Mouse (Mus musculus) lung, adult 18-20 months (tissue): ENCODE measurements around the gene Crebrf.

Experiments used
- DNase-seq, 2 experiments: peaks; one replicate each; pipeline ENCODE4 v3.0.0; 2022; ENCODE audit warnings: mixed read lengths in 2 of 2

Gene Crebrf

DNA sequence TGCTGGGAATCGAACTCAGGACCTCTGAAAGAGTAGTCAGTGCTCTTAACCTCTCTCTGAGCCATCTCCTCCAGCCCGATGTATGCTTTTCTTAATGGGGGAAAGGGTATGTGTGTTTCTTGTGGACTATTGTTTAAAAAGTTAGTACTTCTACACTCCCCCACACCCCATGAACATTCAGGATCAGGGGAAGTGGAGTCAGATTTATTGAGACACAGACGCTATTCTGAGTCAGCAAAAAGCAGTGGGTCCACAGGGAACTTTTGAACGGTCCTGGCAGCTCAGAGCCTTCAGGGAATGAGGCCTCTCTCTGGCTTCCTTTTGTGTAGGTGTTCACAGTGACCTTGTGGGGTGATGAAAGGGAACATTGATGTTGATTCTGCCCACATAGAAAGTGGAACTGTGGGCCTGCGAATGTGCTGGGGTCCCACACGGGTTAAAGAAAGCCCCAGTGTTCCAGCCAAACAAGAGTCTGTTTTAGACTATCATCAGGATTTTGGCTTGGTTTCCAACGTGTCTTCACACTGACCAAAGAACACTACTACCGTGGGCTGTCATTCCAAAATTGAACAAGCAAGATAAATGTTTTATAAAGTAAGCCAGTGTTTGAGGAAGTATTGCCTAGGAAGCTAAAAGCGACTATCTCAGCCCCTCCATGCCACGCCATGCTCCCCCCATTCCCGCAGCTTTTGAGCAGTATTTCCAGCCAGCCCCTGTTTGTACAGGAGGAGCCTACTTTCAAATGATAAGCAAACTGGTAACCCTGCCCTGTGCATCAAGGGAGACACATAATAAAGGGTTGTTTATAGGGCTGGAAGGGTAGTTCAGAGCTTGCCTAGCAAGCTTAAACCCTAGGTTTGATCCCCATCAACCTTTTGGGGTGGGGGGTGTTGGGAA, 9.7 kb upstream of the Crebrf start:
- DNase-seq, result no peak

DNA sequence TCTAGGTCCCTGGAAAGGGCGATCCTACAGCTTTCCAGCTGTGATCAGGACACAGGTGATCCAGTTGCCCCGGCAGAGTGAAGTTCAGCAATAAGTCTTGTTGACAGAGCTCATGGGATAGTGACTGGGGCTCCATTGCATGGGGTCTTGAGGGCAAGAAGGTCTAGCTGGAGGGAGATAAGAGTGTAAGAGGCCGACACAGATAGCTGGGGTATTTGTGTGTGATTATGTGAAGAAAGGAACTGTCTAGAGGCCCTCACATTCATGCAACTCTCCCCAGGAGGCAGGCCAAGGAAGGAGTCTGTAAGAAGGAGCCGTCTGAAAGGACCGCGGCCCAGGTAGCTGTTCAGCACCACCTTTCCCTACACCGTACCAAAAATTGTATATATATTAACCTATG, 8.4 kb upstream of the Crebrf start:
- DNase-seq, result no peak

- no peak for DNase-seq
Observed at GRCm38 (mm10) chr17:26708499-26708898, 7.0 kb upstream of the Crebrf start.

DNA sequence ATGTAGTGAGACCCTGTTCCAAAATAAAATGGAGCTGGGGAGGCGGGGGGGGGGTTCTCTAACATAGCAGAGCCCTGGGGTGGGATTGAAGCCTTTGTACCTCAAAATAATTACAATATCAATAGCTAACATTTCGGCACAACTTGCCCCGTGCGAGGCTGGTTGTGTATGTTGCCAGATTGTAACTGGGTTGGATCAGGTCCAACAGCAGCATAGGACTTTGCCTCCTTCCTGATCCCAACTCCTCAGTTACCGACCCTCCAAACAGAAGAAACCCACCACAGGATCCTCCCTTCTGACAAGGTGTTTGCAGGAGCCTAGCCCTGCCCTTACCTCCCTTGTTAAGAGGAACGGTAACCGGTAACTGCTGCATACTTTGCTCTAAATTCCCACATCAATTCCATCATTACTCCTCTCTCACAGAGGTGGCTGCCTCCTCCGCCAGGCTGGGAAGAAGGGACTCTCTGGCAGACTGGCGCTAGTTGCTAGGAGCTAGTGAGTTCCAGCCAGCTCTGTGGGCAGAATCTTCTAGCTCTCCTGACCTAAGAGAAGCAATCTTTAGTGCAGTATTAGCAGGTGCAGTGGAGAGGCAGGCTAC, 6.4 kb upstream of the Crebrf start:
- DNase-seq, result no peak

DNA sequence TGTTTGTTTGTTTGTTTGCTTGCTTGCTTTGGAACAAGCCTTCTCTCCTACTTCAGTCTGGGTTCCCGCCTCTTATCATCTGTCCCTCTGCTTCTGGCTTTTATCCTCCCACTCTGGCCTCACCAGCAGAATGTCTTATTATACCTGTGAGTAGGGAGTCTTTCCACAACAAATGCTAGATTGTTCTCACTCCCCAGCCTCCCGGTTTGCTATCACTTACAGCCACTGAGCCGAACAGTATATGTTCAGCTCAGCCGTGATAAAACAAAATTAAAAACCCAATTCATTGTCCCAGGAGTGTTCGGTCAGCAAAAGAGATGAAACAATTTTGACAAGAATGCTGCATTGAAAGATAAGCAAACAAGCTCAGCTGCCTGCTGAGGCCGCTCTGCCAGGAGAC, 5.4 kb upstream of the Crebrf start:
- no peak for DNase-seq

- peak; percentile 98 for DNase-seq
Observed at GRCm38 (mm10) chr17:26715916-26716717, 667 bp downstream of the Crebrf start.

GRCm38 (mm10) chr17:26717868-26718267, 2.4 kb downstream of the Crebrf start:
- no peak for DNase-seq

DNA sequence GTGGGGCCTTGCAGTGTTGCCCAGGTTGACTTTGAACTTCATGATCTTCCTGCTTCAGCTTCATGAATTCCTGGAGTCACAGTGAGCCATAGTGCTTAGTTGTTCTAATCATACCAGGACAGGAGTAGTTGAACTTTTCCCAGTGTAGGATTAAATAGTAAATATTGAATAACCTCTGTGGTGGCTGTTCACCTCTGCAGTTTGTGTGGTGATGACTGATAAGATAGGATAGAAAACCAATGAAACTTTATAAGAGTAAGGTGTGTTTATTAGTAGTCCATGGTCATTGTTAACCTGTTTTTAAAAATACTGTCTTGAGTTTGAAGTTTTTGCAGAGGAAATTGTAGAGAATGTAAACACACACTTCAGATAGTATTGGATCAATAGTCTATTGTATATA, 4.0 kb downstream of the Crebrf start:
- no peak for DNase-seq

DNA sequence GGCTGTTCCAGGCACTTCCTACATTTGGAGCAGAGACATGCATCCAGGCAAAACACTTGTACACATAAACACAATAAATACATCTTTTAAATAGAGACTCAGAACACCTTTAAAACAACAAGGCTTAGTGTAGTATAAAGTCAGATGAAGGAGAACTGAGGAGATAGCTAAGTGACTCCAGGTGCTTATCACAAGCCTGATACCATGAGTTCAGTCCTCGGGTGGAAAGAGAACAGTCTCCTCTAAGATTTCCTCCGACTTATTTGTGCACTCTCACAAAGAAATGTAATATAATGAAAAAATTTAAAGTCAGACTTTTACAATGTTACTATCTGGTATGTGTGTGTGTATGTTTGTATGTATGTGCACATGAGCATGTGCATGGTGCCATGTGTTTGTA, 6.4 kb downstream of the Crebrf start:
- no peak for DNase-seq

GRCm38 (mm10) chr17:26724790-26725189, 9.3 kb downstream of the Crebrf start:
- DNase-seq, result no peak

GRCm38 (mm10) chr17:26726674-26727073, 11.2 kb downstream of the Crebrf start:
- DNase-seq, result no peak

GRCm38 (mm10) chr17:26727110-26727755, 11.8 kb downstream of the Crebrf start:
- DNase-seq, result peak in 1 of 2 experiments; percentile 23

DNA sequence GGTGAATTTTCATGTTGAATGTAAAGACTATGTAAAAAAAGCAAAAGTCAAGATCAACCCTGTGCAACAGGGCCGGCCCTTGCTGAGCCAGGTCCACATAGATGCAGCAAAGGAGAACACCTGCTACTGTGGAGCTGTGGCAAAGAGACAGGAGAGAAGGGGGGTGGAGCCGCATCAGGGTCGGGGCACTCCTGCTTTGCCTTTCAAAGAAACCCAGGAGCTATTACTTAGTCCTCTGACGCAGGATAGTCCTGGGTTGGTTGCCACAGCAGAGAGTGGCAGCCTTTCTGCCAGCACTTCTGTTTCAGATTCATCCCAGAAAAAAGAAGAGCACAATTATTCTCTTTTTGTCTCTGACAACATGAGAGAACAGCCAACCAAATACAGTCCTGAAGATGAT, 27.1 kb downstream of the Crebrf start:
- no peak for DNase-seq

GRCm38 (mm10) chr17:26743294-26743693, 27.8 kb downstream of the Crebrf start:
- no peak for DNase-seq

DNA sequence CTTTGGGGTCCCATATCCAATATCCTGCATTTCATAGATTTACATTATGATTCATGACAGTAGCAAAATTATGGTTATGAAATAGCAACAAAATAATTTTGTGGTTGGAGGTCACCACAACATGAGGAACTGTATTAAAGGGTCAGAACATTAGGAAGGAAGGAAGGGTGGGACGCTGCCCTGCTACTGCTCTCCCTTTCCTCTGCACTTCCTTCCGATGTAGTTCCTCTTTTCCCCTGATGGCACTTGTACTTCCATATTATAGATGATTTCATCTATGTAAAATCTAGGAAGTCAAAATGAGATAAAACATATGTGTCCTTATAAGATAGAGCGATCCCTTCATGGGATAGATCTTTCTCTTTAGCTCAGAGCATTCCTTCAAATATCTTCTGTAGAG, 34.5 kb downstream of the Crebrf start:
- no peak for DNase-seq

DNA sequence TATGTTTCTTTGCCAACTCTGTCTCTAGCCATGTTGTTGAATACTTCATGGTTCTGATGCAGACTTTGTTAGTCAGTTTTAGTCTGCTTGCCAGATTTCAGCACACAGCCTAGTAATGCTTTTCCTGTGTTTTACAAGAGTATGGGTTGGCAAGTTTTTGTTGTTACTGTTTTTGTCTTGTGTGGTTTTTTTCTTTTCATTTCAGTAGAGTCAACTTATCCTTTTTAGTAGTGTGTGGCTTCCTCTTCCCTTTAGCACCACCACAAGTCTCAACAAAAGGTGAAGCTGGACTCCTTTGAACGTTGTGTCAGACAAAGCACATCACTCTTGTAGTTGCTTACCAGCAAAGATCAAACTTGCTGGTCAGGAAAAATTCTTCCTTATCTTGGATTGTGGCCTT, 36.8 kb downstream of the Crebrf start:
- DNase-seq, result no peak

DNA sequence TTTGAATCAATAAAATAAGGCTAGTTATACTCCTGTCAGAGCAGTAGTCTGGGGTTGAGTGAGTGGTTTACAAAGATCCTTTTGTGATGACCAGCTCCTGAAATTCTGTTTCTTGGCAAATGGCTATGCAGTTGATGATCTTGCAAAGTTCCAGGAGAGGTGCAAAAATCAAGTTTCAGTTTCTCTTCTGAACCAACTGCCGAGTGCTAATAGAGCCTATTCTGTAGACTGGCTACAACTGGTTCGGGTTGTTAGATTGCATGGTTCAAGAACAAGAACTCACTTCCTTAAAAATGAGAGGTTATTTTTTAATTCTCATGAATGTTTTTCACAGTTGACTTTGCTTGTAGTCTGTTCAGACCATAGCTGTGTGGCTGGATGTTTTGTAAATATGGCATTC, 38.0 kb downstream of the Crebrf start:
- peak in 1 of 2 experiments; percentile 17 for DNase-seq

- no peak for DNase-seq
Observed at GRCm38 (mm10) chr17:26767100-26767753, 51.8 kb downstream of the Crebrf start.

GRCm38 (mm10) chr17:26767754-26768124, 52.3 kb downstream of the Crebrf start:
- DNase-seq, result no peak

GRCm38 (mm10) chr17:26776211-26776610, 60.8 kb downstream of the Crebrf start:
- DNase-seq, result peak in 1 of 2 experiments; percentile 15

- DNase-seq, result no peak
Observed at GRCm38 (mm10) chr17:26778001-26778400, 62.6 kb downstream of the Crebrf start.

- no peak for DNase-seq
Observed at GRCm38 (mm10) chr17:26778430-26779100, 63.1 kb downstream of the Crebrf start.
